Mouse (Mus musculus) thymus, adult 18-20 months (tissue): ENCODE results near the gene Kctd6.

Experiments
- DNase-seq, 2 experiments: peaks; one replicate each; pipeline ENCODE4 v3.0.0; 2022; ENCODE audit warnings: mixed read lengths in 2 of 2

Gene Kctd6

DNA sequence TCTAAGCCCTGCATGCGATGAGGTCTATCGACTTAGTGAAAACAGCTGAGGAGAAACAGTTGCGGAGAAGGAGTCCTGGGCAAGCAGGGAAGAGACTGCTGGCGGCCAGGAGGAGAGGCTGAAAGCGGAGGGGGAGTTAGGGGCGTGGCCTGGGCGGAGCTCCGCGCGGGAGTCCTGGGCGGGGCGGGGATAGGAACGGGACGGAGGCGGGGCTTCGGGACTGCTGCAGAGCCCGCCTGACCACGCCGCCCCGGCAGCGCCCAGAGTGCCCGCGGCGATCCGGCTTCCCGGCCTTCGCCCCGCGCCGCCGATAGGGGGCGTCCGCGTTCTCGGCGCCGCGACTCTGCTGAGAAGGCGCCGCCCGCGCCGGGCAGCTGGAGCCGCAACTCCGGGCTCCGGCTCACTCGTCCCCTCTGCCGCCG, at the start of gene Kctd6:
TSS of gene Kctd6 (plus strand) at position 338 of the 422 bp plus-strand sequence.
- DNase-seq = peak; percentile 93 to 97

DNA sequence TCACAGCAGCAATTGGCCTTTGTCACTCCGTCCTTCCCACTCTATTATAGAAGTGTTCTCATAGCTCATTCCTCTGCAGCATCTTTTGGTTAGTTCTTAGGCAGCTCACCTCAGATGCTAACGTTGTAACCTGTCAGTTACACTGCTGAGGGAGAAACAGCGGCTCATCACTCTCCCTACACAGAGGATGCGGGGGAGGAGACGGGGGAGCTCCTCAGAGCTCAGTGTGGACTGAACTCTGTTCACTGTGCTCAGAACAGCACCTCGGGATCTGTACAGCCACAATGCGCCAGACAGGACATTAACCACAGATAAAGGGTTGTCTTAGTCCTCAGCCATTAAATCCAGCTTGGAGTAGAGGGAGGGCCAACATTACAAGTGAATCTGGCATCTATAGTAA, 49.5 kb upstream of the Kctd6 start:
- DNase-seq = no peak

DNA sequence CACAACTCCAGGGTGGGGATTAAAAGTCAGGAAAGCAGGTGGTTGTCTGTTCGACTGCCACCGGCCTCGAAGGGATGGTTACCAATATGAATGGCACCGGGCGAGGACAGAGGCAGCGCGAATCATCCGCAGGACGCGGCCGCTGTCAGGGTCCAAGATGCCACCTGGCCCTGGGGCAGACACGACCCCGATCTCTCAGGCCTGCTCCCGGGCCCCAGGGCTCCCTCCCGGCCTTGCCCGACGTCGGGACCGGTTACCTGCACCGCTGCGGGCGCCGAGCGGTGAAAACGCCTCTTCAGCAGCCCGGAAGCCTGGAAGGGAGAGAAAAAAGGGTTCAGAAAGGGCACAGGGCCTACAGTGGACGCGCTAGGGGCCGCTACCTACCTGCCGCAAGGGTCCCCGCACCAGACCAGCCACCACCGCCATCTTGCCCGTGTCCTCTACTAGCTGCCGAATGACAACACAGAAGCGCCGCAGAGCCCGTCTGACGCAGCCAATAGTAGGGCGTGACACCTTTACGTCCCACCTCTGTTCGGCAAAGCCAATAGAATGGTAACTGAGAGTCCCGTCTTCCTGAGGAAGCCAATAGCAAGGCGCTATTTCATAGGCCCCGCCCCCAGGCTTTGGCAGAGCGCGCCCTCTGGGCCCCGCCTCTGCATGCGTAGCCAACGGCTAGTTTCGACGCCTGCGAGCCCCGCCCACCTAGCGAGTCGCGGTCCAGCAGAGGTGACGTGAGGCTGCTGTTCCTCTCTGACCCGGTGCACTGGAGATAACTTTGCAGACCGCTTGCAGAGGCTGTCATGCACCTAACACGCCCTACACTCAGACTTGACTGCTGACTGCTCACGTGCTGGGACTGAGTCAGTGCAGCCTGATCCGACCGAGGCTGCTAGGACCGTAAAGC, 41.2 kb upstream of the Kctd6 start, which contains the start of gene Pdhb:
TSS of gene Pdhb (minus strand) at position 519 of the 904 bp plus-strand sequence.
- DNase-seq = peak; percentile 98 to 99

DNA sequence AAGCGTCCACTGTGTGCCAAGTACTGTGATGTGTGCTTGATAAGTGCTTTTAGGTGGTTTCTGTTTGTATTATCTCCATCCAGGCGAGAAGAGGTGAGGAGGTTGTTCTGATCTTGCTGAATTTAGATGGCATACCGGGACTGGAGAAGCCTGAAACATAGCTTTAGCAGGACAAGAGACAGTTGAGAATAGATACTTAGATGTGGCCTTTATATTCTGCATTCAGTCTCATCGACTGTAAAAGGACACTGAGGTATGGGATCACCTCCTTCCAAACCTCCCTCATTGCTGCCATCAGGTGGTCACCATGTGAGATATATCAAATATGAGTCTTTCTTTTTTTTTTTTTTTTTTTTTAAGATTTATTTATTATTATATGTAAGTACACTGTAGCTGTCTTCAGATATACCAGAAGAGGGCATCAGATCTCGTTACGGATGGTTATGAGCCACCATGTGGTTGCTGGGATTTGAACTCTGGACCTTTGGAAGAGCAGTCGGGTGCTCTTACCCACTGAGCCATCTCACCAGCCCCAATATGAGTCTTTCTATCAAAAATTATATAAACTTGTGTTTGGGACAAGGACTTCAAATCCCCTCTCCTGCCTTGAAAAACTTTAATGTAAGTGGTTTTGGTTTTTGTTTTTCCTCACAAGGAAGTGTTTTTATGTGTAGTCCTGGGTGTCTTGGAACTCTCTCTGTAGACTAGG, 40.2 kb upstream of the Kctd6 start:
- DNase-seq = peak in 1 of 2 experiments; percentile 17

DNA sequence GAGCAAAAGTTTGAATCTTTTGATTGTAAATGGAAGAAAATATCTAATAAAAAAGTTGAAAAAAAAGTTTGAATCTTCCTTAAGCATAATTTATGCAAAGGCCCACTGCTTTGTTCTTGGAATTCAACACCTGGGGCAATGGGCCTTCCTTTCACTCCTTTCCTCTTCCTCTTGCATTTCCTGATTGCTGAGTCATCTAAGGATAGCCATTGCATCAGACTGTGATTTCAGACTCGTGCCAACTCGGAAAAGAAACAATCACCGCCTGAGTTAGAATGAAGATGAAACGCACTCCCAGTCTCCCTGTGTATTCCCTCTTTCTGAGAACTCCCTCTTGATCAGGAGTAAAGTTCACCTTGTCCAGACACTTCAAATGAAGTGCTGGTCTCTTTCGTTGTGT, 39.3 kb upstream of the Kctd6 start:
- no peak for DNase-seq

DNA sequence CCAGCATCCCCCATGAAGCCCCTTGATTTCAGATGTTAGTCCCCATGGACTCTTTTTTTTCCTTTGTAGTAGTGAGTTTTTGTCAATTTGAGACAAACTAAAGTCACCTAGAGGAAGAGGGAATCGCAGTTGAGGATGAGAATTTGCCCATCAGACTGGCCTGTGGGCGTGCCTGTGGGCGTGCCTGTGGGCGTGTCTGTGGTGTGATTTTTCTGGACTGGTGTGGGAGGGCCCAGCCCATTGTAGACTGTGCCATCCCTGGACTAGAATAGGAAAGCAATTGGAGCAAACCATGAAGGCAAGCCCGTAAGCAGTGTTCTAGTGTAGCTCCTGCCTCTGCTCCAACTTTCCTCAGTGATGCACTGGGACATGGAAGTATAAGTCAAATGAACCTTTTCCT, 37.7 kb upstream of the Kctd6 start:
- no peak for DNase-seq

DNA sequence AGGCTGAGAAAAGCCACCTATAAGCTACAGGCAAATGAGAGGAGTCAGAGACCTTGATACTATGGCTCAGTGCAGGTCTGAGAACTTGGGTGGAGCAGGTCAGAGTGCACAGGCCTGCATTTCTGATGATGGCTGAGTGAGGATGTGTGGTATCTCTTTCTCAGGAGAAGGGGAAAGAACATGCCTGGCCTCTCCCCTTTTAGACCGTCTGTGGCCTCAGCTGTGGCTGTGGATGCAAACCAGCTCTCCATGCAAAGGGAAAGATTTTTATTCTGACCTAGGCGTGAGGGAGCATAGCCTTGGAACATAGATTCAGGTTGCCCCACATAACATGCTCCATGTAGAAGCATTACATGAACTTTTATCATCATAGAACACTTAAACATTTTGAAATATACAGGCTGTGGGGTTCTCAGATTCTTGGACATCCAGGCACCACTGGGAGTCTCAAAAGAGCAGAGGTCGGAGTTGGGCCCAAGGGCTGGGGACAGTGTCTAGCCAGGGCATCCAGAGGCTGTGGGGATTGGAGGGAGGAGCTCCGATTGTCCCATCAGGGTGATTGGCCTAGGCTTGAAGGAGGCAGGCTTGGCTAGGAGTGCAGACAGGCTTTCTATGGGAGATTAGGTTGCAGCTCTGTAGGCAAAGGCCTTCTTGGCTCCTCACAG, 33.4 kb upstream of the Kctd6 start:
- DNase-seq = no peak

DNA sequence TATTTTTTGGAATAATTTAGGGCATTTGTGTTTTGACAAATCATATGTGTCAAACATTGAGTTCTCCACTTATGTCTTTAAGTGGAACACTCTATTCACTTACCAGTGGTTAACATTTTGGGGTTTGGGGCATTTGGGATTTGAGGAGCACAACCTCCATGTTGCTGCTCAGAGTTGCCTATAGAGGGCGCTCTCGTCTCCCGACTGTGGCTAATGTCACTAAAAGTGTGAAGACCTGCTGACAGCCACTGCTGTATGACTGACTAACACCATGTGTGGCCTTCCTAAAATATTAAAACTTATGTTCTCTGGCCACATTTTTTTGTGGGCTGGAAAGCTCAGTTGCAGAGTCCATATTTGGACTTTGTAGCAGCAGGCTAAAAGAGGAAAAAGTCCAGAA, 30.6 kb upstream of the Kctd6 start:
- DNase-seq = no peak

DNA sequence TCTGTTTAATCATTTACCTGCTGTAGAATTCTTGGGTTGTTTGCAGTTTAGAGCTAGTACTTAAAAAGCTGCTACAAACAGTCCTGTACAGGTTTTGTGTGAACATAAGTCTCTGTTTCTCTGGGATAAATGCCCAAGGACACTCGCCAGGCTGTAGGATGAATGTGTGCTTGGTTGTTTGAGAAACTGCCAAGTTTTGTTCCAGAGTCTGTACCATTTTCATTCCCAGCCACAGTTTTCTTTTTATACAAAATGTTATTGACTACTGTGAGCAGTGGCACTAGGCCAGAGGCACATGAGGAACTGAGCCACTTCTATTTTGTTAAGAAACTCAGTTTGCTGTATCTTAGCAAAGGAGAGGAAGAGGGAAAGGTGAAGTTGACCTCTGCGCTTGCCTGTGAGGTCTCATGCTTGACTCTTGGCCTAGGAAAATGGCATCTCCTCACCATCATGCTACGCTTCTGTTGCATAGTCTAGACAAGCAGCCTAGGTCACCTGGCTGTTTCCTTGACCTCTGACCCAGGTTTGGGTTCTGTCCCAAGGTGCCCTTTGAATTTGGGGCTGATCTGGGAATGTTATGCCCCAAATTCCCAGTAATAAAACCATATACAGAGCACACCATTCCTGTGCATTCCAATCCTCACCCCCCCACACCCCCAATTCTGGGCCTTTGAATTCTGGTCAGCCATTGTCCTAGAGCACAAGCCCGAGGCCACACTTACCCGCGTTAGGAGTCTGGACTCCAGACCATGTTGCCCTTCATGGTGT, 27.5 kb upstream of the Kctd6 start:
- DNase-seq = no peak

DNA sequence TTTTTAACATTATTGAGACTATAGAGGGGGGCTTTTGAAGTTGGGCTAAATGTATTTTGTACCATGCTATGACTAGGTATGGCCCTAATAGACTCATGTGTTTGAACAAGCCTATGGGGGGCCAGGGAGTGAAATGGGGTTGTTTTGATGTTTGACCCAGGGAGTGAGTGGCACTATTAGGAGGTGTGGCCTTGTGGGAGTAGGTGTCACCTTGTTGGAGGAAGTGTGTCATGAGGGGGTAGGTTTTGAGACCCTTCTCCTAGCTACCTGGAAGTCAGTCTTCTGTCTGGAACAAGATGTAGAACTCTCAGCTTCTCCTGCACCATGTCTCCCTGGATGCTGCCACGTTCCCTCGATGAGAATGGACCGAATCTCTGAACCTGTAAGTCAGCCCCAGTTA, 23.4 kb upstream of the Kctd6 start:
- no peak for DNase-seq

DNA sequence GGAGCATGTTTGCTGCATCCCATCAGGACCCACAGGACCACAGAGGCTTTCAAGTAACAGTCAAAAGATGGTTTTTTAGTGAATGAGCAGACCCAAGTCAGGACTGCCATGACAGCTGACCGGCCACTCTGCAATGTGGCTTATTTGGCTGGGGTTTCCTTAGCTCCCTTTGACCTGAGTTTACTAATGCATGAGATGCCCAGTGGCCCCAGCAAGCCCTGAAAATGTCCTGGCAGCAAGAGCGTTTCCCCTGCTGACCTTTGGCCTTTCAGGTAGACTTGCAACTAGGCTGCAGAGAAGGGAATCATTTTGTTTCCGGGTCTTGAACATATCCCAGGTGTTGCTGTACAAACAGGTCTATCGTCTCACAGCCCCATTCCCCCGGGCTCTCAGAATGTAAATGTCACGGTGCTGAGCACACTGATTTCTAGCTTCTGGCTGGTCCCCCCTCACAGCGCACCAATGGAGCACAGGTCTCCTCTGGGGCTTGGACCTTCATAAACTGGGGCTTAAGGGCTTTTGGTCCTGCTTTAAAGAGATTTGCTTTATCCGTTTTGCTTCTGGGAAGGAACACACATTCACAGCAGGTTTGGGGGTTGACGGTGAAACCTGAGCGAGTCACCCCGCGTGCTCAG, 22.5 kb upstream of the Kctd6 start:
- DNase-seq = no peak

DNA sequence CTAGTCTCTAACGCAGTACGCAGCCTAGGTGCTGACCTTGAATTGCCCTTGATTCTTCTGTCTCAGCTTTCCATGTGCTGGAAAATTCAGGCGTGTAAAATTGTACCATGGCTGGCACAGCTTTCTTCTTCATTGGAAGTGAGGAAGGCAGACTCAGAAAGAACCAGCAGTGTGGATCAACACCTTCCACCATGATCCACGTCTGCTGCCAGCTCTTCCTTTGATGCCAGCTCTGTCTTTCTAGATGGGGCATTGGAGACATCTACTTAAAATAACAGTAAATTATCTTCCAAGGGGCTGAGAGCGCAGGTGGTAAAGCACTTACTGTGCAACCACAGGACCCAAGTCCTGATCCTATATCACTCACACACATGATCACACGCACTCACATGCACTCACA, 21.2 kb upstream of the Kctd6 start:
- DNase-seq = no peak

DNA sequence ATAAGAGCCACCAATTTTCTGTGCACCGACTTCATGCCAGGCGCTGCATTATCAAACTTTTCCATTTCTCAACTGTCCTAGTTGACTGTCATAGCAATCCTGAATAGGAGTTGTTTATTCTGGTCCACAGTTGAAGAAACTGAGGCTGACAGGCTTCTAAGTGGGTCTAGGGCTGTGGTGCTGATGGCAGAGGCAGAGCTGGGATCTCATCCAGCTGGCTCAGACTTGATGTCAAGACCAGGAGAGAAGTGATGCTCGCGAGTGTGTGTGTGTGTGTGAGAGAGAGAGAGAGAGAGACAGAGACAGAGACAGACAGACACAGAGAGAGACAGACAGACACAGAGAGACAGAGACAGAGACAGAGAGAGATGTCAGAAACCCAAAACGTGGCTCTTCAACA, 13.2 kb upstream of the Kctd6 start:
- DNase-seq = no peak

DNA sequence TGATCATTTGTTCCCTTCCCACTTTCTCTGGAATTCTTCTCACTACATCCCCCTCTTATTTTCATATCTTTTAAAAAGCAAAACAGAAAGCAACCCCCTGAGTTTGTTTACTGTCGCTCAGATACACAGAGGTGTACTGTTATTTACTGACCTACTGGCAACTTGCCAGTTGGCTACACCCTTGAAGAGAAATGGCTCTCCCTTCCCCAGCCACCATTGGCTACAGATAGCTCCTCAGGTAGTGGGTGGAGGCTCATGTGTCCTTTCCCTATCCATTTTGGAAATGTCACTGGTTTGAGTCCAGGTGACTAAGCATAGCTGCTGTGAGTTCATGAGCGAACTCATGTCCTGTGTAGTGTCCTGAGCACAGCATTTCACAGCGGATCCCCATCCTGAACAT, 12.2 kb upstream of the Kctd6 start:
- no peak for DNase-seq

DNA sequence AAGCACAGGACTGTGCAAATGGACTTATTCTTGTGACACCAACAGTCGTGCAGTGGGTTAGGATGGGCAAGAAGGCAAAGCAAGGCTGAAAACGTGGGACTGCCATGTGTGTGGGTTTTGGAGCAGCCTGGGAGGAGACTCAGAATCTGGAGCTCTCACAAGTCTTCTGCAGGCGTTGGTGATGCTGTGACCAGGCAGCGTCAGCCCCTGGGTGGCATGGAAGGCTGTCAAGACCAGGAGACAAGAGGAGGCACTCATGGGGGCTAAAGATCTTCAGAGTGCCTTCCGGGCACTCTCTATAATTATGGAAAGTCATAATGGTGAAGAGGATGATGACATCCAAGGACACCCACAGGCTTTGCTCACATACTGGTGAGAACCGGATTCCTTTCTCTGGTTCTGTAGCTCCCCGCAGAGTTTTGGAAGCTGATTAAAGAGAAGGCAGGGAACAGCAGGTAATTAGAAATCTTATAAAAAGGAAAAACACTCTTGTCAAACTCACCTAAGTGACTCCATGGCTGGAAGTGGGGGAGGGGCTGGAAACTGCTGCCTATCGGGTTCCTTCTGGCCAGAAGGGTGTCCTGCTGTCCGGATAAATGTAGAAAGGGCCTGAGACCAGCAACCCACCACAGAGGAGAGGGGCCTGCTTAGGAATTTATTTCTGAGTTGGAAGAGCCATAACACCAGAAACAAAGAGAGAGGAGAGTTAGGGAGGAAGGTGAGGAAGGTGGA, 7.6 kb upstream of the Kctd6 start:
- DNase-seq = no peak

DNA sequence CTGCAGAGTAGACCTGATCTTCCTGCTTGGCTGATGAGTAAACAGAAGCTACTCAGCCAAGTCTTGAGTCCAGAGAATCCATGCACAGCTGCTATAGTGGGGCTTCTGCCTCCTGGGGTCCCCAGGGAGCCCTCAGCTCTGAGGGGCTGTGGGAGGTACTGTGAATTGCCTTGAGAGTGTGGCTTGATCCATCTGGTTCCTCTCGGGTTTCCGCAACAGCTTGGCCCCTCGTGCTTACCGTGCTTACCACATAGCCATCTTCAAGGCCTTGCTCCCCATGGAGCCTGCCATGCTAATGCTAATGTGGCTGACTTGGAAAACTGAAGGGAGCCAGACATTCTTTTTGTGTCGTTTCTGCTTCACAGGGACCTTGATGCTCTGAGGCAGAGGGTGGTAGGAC, 6.8 kb upstream of the Kctd6 start:
- no peak for DNase-seq

DNA sequence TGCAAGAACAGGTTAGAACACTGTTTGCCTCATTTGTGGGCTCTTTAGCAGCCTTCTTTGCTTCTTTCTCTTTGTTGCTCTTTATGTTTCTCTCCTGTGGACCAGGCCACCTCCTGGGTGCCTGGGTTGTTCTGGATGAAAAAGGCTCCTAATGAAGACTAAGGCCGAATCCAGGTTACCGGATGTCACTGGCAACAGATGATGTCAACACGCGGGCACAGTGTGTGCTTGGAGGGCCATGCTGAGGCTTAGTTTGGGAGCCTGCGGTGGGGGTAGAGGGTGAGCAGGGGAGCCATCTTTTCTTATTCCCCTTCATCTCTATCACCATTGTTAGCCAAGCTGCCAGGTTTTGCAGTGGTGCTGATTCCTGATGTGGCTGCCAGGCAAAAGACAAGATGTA, 6.4 kb upstream of the Kctd6 start:
- no peak for DNase-seq

DNA sequence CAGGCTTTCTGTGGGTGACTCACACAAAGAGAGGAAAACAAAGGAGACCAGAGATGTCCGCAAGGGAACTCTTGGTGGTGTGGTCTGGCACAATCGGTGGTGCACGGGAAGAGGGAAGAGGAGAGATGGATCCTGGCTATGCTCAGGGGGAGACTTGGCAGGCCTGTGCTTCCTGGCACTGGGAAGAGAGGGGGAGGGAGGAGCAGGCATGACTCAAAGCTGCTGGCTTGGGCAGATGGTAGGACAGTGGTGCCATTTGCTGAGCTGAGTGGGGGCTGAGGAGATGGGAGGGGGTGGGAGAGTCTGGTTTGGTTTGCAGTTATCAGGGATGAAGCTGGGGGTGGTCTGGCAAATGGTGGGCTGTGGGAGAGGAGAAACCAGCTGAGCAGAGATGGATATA, 5.1 kb upstream of the Kctd6 start:
- no peak for DNase-seq

DNA sequence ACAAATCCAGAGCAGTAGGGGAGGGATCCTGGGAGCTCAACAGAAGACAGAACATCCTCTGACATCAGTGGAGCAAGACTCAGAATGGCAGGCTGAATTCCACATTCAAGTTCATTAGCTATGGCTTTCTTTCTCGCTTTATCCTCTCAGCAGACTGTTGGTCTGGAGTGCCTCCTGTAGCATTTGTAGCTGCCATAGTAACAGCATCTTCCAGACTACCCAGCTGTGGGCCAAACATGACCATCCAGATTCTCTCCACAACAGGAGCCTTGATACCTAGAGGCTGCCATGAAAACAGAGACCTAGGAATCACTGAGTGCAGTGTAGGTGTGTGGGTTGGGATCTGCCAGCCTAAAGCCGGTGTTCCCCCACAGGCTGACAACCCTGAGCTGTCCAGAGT, 4.0 kb upstream of the Kctd6 start:
- no peak for DNase-seq

DNA sequence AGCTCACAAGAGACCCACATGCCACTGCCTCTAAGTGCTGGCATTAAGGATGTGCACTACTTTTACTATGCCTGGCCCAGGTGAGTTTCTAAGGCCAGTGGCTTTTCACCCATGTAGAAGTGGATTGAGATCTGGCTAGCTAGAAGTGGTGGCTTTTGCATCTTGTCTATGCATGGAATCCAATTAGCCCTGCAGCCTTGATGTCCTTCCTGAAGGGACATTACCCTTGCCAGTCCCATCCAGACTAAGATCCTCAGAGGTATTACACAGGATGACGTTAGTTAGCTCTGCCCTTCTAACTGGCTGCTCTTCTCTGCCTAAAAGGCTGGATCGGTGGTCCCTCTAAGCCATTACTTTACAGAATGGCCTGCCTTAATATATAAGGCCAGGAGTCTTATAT, 944 bp upstream of the Kctd6 start:
- DNase-seq = no peak
